Mouse (Mus musculus): ENCODE measurements around the gene 4930412O13Rik.

The 4930412O13Rik gene

DNA sequence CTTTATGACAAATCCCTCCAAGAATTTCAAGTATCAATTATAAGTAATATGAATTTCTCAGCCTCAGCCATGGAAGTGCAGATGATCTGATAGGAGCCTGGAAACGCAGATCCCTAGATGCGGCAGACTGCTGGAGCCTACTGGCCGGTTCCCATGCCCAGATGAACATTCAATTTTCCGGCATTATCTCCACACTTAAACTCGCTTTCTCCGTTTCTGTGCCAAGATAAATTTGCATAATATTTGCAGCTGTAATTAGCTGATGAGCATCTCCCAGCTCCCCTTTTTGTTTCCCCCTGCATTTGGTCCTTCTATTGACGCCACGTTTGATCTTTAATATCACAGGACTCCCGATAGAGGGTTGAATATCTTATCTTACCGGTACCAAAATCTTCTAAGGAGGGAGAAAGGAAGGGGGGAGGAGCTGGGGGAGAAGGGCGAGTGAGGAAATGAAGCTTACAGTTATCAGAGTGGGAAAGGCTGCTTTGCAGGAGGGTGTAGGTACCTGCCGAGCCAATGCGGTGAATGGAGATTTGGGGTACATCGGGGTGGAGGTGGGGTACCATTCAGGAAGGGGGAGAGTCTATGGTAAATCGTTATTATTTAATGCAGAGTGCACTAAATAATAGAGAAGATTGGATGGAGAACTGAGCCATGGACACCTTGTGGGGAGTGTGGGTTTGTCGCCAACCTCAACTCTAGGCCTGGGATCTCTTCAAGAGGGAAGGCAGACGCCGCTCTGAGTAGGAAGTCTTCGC, 14.0 kb downstream of the 4930412O13Rik start:
- ATAC-seq (ENCODE audit: insufficient number of reproducible peaks, low FRiP score, low TSS enrichment): no peak

- ATAC-seq (ENCODE audit: insufficient number of reproducible peaks, low FRiP score, low TSS enrichment): no peak
Measured at GRCm38 (mm10) chr2:9896097-9896770, 15.2 kb downstream of the 4930412O13Rik start.

- ATAC-seq (ENCODE audit: insufficient number of reproducible peaks, low FRiP score, low TSS enrichment): no peak
Measured at GRCm38 (mm10) chr2:9897846-9898245, 16.8 kb downstream of the 4930412O13Rik start.

DNA sequence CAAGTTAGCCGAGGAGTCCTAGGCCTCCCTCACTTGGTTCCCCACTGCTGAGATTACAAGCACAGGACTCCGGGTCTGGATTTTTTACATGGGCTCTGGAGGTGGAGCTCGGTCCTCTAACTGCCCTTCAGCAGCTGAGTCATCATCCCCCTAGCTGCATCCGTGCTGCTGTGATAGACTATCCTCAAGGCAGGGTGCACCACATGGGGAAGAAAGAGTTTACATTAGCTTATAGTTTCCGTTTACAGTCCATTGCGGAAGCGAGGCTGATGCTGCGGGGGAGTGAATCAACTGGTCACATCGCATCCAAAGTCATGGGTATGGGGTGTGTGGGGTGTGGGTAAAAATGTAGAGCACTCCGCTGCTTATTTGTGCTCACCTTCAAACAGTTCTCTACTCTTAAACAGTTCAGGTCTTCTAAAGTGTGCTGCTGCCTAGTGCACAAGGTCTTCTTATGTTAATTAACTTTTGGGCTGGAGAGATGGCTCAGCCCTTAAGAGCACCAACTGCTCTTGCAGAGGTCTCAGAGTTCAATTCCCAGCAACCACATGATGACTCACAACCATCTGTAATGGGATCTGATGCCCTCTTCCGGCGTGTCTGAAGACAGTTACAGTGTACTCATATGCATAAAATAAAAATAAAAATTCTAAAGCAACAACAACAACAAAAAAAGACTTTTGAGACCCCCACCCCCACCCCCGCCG, 23.0 kb downstream of the 4930412O13Rik start:
- ATAC-seq (ENCODE audit: insufficient number of reproducible peaks, low FRiP score, low TSS enrichment): no peak

DNA sequence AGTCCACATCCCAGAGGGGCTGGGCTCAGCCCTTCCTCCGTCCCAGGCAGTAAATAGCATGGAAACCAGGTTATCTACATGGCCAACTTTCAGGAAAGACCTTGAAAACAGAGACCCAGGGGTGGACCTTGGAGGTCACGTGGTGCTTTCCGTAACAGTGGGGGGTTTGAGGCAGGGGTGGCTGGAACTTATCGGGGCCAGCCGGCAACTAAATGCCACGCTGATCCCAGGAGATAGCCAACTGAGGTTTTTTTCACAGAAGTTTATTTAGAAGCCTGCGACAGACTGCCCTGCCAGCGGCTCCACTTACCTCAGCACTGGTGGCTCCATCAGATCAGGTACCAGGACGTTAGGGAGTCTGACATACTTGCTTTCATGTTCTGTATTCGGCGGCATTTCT, 24.9 kb downstream of the 4930412O13Rik start:
- ATAC-seq (ENCODE audit: insufficient number of reproducible peaks, low FRiP score, low TSS enrichment): no peak

- ATAC-seq (ENCODE audit: insufficient number of reproducible peaks, low FRiP score, low TSS enrichment): no peak
Measured at GRCm38 (mm10) chr2:9917602-9918001, 36.5 kb downstream of the 4930412O13Rik start.

- ATAC-seq (ENCODE audit: insufficient number of reproducible peaks, low FRiP score, low TSS enrichment): no peak
Measured at GRCm38 (mm10) chr2:9918691-9919471, 37.8 kb downstream of the 4930412O13Rik start.

GRCm38 (mm10) chr2:9926194-9926904, 45.3 kb downstream of the 4930412O13Rik start:
- no peak for ATAC-seq (ENCODE audit: insufficient number of reproducible peaks, low FRiP score, low TSS enrichment)

DNA sequence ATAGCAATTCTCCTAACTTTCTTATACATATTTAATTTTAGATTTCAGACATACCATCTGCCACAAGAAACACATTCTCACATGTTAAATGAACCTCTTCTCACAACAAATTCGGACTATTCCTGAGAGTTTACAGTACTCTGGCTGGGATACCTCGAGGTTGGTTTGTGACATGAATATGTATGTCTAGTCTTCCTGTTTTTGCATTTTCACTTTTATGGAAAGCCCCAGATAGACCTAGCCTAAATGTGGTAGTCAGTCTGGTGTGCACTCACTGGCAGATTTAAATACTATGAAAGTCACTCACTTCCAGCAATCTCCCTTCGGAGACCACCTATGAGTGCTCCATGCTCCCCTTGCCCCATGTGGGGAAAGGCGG, 45.8 kb downstream of the 4930412O13Rik start:
- no peak for ATAC-seq (ENCODE audit: insufficient number of reproducible peaks, low FRiP score, low TSS enrichment)

Measured in cerebellum, adult (tissue).